Mouse (Mus musculus): ENCODE data around the gene Agap1. TPM values are rescaled to one million over a fixed set of nuclear protein-coding genes. Genes with fewer than 3 reads are reported as not detected.

Agap1 gene
- total and polyA plus RNA-seq, 3 experiments: 0.01 TPM; not detected in 2

DNA sequence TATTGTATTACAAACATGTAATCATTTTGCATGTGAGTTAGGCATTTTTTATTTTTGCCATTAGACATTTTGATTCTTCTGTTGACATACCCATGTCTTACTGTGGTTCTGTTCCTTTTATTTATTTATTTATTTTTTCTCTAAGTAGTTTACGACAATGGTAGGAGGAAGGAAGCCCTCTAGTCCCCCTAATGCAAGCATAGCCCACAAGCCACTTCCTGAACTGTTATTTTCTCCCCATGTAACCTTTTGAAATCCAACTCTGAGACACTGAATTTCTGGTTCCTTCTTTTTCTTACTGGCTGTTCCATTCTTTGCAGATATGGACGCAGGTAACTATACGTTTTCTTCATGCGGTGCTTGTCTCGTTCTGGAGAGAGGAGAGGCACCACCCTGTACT is 155.4 kb downstream of the Agap1 start:
- no peak for DNase-seq (ENCODE audit: low read depth, low spot score)
- Histone ChIP-seq H3K27ac (ENCODE audit: control insufficient read depth, low read depth, low read length) (no peak overlapping the region), H3K4me3 (ENCODE audit: control insufficient read depth in 1 of 2, insufficient read depth in 1 of 2, low read depth in 2 of 2, low read length in 2 of 2) (no peak overlapping the region), H3K9ac (ENCODE audit: control insufficient read depth, low read depth, low read length, poor library complexity, severe bottlenecking) (no peak overlapping the region), H3K79me2 (ENCODE audit: control insufficient read depth, insufficient read depth, low read length, poor library complexity) (no peaks in the 10 kb centered on the region), H3K27me3 (ENCODE audit: control insufficient read depth in 1 of 2, insufficient read depth in 2 of 2, low read length in 2 of 2) (no peaks in the 10 kb centered on the region), H3K4me1 (ENCODE audit: control insufficient read depth in 1 of 2, insufficient read depth in 2 of 2, low read length in 2 of 2) (no peaks in the 10 kb centered on the region), H3K36me3 (ENCODE audit: control insufficient read depth in 1 of 2, insufficient read depth in 2 of 2, low read length in 2 of 2) (no peaks in the 10 kb centered on the region), H3K9me3 (replicated peaks; ENCODE audit: insufficient read depth, low read length) (no peaks in the 10 kb centered on the region)
- TF ChIP-seq USF2 (IDR thresholded peaks at IDR 0.05; ENCODE audit: borderline replicate concordance in 1 of 2, insufficient read depth in 1 of 2, low read depth in 1 of 2, low read length in 2 of 2) (no peak), MAZ (IDR thresholded peaks at IDR 0.05; ENCODE audit: low read depth, low read length) (no peak)

DNA sequence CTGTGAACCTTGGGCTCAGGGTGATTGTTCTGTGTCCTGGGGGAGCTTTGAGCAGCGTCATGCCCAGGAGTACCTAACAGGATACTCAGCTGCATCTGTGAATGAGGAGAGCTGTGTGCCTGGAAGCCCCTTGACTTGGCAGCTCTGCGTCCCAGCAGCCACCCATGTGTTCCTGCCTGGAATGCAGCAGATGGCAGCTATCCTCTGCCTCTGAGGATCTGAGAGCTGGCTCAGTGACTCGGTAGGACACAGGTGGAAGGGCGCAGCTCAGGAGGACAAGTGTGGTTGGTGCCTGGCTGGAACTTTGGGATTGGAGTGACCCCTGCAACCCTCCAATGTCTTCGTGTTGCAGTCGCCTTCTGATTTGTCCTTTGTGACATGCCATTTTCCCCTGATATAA is 156.9 kb downstream of the Agap1 start:
- no peak for DNase-seq (ENCODE audit: low read depth, low spot score)
- Histone ChIP-seq H3K36me3 (ENCODE audit: control insufficient read depth in 1 of 2, insufficient read depth in 2 of 2, low read length in 2 of 2) (no peaks in the 10 kb centered on the region), H3K27ac (ENCODE audit: control insufficient read depth, low read depth, low read length) (no peak overlapping the region), H3K9me3 (replicated peaks; ENCODE audit: insufficient read depth, low read length) (no peaks in the 10 kb centered on the region), H3K9ac (ENCODE audit: control insufficient read depth, low read depth, low read length, poor library complexity, severe bottlenecking) (no peak overlapping the region), H3K4me1 (ENCODE audit: control insufficient read depth in 1 of 2, insufficient read depth in 2 of 2, low read length in 2 of 2) (no peaks in the 10 kb centered on the region), H3K79me2 (ENCODE audit: control insufficient read depth, insufficient read depth, low read length, poor library complexity) (no peaks in the 10 kb centered on the region), H3K4me3 (ENCODE audit: control insufficient read depth in 1 of 2, insufficient read depth in 1 of 2, low read depth in 2 of 2, low read length in 2 of 2) (no peak overlapping the region), H3K27me3 (ENCODE audit: control insufficient read depth in 1 of 2, insufficient read depth in 2 of 2, low read length in 2 of 2) (no peaks in the 10 kb centered on the region)
- TF ChIP-seq NRF1 (IDR thresholded peaks at IDR 0.05; ENCODE audit: insufficient read depth, low read depth, low read length, poor library complexity, severe bottlenecking): no peak
- TF ChIP-seq TCF12 (IDR thresholded peaks at IDR 0.05; ENCODE audit: low read depth, low read length): no peak
- no peak for TF ChIP-seq HCFC1 (IDR thresholded peaks at IDR 0.05; ENCODE audit: low read depth, low read length)
- TF ChIP-seq USF1 (IDR thresholded peaks at IDR 0.05; ENCODE audit: low read depth, low read length): no peak
- no peak for TF ChIP-seq SMC3 (IDR thresholded peaks at IDR 0.05; ENCODE audit: low read depth, low read length)
- no peak for TF ChIP-seq MEF2A (IDR thresholded peaks at IDR 0.05; ENCODE audit: extremely low read depth, insufficient replicate concordance, low read depth, low read length, poor library complexity, severe bottlenecking)
- no peak for TF ChIP-seq EP300 (IDR thresholded peaks at IDR 0.05; ENCODE audit: low read depth in 1 of 2, low read length in 2 of 2)
- no peak for TF ChIP-seq ZMIZ1 (IDR thresholded peaks at IDR 0.05; ENCODE audit: low read depth, low read length)
- TF ChIP-seq CHD1 (IDR thresholded peaks at IDR 0.05; ENCODE audit: low read depth, low read length): no peak
- TF ChIP-seq BHLHE40 (IDR thresholded peaks at IDR 0.05; ENCODE audit: borderline replicate concordance, low read depth, low read length): no peak
- no peak for TF ChIP-seq POLR2A (IDR thresholded peaks at IDR 0.05; ENCODE audit: control insufficient read depth in 1 of 2, insufficient read depth in 1 of 2, low read depth in 1 of 2, low read length in 2 of 2, poor library complexity in 1 of 2)
- no peak for TF ChIP-seq UBTF (IDR thresholded peaks at IDR 0.05; ENCODE audit: borderline replicate concordance, insufficient read depth, low read depth, low read length)
- no peak for TF ChIP-seq ZNF384 (IDR thresholded peaks at IDR 0.05; ENCODE audit: low read depth, low read length)
- TF ChIP-seq NELFE (IDR thresholded peaks at IDR 0.05; ENCODE audit: low read depth, low read length): no peak
- TF ChIP-seq RAD21 (IDR thresholded peaks at IDR 0.05; ENCODE audit: low read depth, low read length): no peak
- TF ChIP-seq E2F4 (IDR thresholded peaks at IDR 0.05; ENCODE audit: borderline replicate concordance, low read depth, low read length): no peak
- no peak for TF ChIP-seq TAL1 (IDR thresholded peaks at IDR 0.05; ENCODE audit: low read length)
- no peak for TF ChIP-seq MAFK (IDR thresholded peaks at IDR 0.05; ENCODE audit: borderline replicate concordance, low read depth, low read length)

All from MEL (cell line).